10 mouse cellular contexts compared by ENCODE assay signal in genomic region chr2:179443959-179444358, GRCm38 (mm10). TPM values are rescaled to one million over a fixed set of nuclear protein-coding genes. Genes with fewer than 3 reads are reported as not detected.
DNase-seq lines count a peak whose midpoint lies in the region; ATAC-seq and TF ChIP-seq lines count a peak whose summit lies in the region.
"Had no signal": no experiment of that assay in that cellular context is flagged by ENCODE, and none has a peak within 500 bp of the region (broad histone marks: within the 10 kb centered on the region; RNA-seq: fewer than 3 reads in every experiment).

No protein-coding gene starts in this region.

- H3K27ac ChIP-seq in kidney, embryonic 15.5 days, result no peak overlapping the region
- H3K27ac ChIP-seq in heart, postnatal 0 days (ENCODE audit: low read depth), result no peak overlapping the region
- peak overlapping the region; percentile 87; the same call in 1 of the 2 replicates for H3K27ac ChIP-seq in midbrain, embryonic 14.5 days (replicated peaks; ENCODE audit: low read depth, low read length)

- H3K4me2 ChIP-seq in kidney, embryonic 15.5 days, result peak overlapping the region; percentile 91
- H3K4me2 ChIP-seq in heart, postnatal 0 days (ENCODE audit: low read depth, low read length), result no peak overlapping the region
- peak overlapping the region; percentile 65 for H3K4me2 ChIP-seq in midbrain, embryonic 14.5 days (ENCODE audit: low read length)

- no peak for DNase-seq in kidney, adult 11 months
- DNase-seq in cerebellum, adult 9-10 months, result peak; percentile 65
- DNase-seq in heart, postnatal 0 days (ENCODE audit: low spot score), result no peak
- peak; percentile 67 for DNase-seq in midbrain, embryonic 14.5 days
- no peak for DNase-seq in gastrocnemius, adult 8-10 months (ENCODE audit: low spot score in 2 of 2)
- no peak for DNase-seq in frontal cortex, postnatal 25 days (ENCODE audit: low spot score in 2 of 2)
- no peak for DNase-seq in ovary, adult 18-20 months (ENCODE audit: low spot score)

- H3K4me1 ChIP-seq in kidney, embryonic 15.5 days, result peaks cover 39% of the 10 kb centered on the region
- H3K4me1 ChIP-seq in heart, postnatal 0 days (ENCODE audit: control insufficient read depth, insufficient read depth), result no peaks in the 10 kb centered on the region
- H3K4me1 ChIP-seq in midbrain, embryonic 14.5 days (ENCODE audit: control insufficient read depth, insufficient read depth, low read length), result peaks cover 29% of the 10 kb centered on the region

- TF ChIP-seq EP300 in heart, postnatal 0 days (IDR thresholded peaks at IDR 0.05; ENCODE audit: low read depth), result no peak

- peak overlapping the region; percentile 63 for H3K4me3 ChIP-seq in kidney, embryonic 15.5 days (replicated peaks)
- H3K4me3 ChIP-seq in heart, postnatal 0 days (ENCODE audit: low read depth, low read length), result peak overlapping the region; percentile 60; the same call in 1 of the 2 replicates
- peak overlapping the region; percentile 73 for H3K4me3 ChIP-seq in midbrain, embryonic 14.5 days (replicated peaks; ENCODE audit: low read depth, low read length)

- H3K27me3 ChIP-seq in kidney, embryonic 15.5 days, result peaks cover 30% of the 10 kb centered on the region
- peaks cover 55% of the 10 kb centered on the region for H3K27me3 ChIP-seq in heart, postnatal 0 days (ENCODE audit: control insufficient read depth, insufficient read depth, low read length)
- peaks cover 4% of the 10 kb centered on the region; the same call in 1 of the 2 replicates for H3K27me3 ChIP-seq in midbrain, embryonic 14.5 days (ENCODE audit: control insufficient read depth, insufficient read depth, low read length)

- WGBS in kidney, embryonic 15.5 days, result 14% methylated on average over 11 of the region's 11 CpGs
- 27% methylated on average over 11 of the region's 11 CpGs for WGBS in heart, postnatal 0 days
- 22% methylated on average over 11 of the region's 11 CpGs for WGBS in midbrain, embryonic 14.5 days

- H3K36me3 ChIP-seq in kidney, embryonic 15.5 days, result no peaks in the 10 kb centered on the region
- no peaks in the 10 kb centered on the region for H3K36me3 ChIP-seq in heart, postnatal 0 days (replicated peaks; ENCODE audit: control insufficient read depth, insufficient read depth, low read length)
- no peaks in the 10 kb centered on the region for H3K36me3 ChIP-seq in midbrain, embryonic 14.5 days (ENCODE audit: control insufficient read depth, insufficient read depth, low read length)
- H3K36me3 ChIP-seq: G1E had no signal

- no peak for ATAC-seq in kidney, embryonic 15.5 days (replicated peaks; ENCODE audit: low FRiP score)
- ATAC-seq in heart, postnatal 0 days (ENCODE audit: insufficient read depth, low read depth), result no peak
- no peak for ATAC-seq in midbrain, embryonic 14.5 days (ENCODE audit: low FRiP score, low TSS enrichment)

- TF ChIP-seq CTCF in heart, postnatal 0 days (IDR thresholded peaks at IDR 0.05; ENCODE audit: low read depth), result no peak

- peak overlapping the region; percentile 71; the same call in 1 of the 2 replicates for H3K9ac ChIP-seq in kidney, embryonic 15.5 days
- no peak overlapping the region for H3K9ac ChIP-seq in heart, postnatal 0 days (replicated peaks; ENCODE audit: low read depth, low read length)
- H3K9ac ChIP-seq in midbrain, embryonic 14.5 days (replicated peaks; ENCODE audit: low read length), result peak overlapping the region; percentile 81

- no peaks in the 10 kb centered on the region; the same call in 1 of the 2 replicates for H3K9me3 ChIP-seq in kidney, embryonic 15.5 days (replicated peaks)
- 0 out of 2 replicates have a peak, but pooled peaks cover 5% of the 10 kb centered on the region for H3K9me3 ChIP-seq in heart, postnatal 0 days (replicated peaks; ENCODE audit: control insufficient read depth, low read length)
- no peaks in the 10 kb centered on the region for H3K9me3 ChIP-seq in midbrain, embryonic 14.5 days (ENCODE audit: control insufficient read depth, low read length)

RNA-seq across cellular contexts. Expression of gene Cdh4, which starts 1.7 kb away (rescaled TPM):
- polyA plus RNA-seq in kidney, embryonic 15.5 days (2015; fragmentation: Nextera tagmentation; extraction: Ambion mirVana), result 23.2 and 24.1 TPM in 2 replicates
- total RNA-seq in heart, postnatal 0 days (2014; rRNA removed; ENCODE audit: low replicate concordance), result 2.0 and 2.1 TPM in 2 replicates
- 0.51 and 0.71 TPM in 2 replicates for polyA plus RNA-seq in heart, postnatal 0 days (2015; fragmentation: Nextera tagmentation; extraction: Ambion mirVana)
- 42.8 and 50.5 TPM in 2 replicates for polyA plus RNA-seq in midbrain, embryonic 14.5 days (2014; fragmentation: Nextera tagmentation; extraction: Ambion mirVana)
- 10 to 100 TPM in 3 of 4 experiments, 1 to 10 TPM in 1; 7.0 to 25.5 (median 13.8) TPM for total RNA-seq in gastrocnemius, adult 8-10 months (2022)
- total RNA-seq: hematopoietic stem cell, adult 5-6 weeks had no signal
- polyA plus RNA-seq: G1E had no signal

Comparison
In these comparisons a context has a peak if more than half of its experiments do, and no peak if none do; other contexts are left out.
1. DNase-seq: peak in cerebellum, adult 9-10 months (single experiment) and midbrain, embryonic 14.5 days (single experiment); none in kidney, adult 11 months (single experiment), heart, postnatal 0 days (single experiment), gastrocnemius, adult 8-10 months (0 of 2), frontal cortex, postnatal 25 days (0 of 2) and ovary, adult 18-20 months (single experiment).
2. RNA of gene Cdh4, which starts 1.7 kb away (polyA plus RNA-seq): 42.8 to 50.5 TPM in midbrain, embryonic 14.5 days and 23.2 to 24.1 TPM in kidney, embryonic 15.5 days; 0.51 to 0.71 TPM in heart, postnatal 0 days; every median in the first group is over 10 times any median in the second.
3. Peak in every context shown above with its lines, with median percentiles within 50 percentile points of each other: H3K4me3 ChIP-seq.